Mouse (Mus musculus) liver, embryonic 18 days (tissue): ENCODE results near the gene Ptprj. TPM values are rescaled to one million over a fixed set of nuclear protein-coding genes. Genes with fewer than 3 reads are reported as not detected.

Experiments
- polyA plus RNA-seq: library from polyadenylated mRNA; depleted of rRNA; stranded (reverse); fragments of >200 nt; gene quantifications from 2 replicates; pipeline ENCODE4 v1.2.3, GENCODE M21; 2012; rRNA removed

The Ptprj gene
- polyA plus RNA-seq: 5.1 and 5.2 TPM in 2 replicates

DNA sequence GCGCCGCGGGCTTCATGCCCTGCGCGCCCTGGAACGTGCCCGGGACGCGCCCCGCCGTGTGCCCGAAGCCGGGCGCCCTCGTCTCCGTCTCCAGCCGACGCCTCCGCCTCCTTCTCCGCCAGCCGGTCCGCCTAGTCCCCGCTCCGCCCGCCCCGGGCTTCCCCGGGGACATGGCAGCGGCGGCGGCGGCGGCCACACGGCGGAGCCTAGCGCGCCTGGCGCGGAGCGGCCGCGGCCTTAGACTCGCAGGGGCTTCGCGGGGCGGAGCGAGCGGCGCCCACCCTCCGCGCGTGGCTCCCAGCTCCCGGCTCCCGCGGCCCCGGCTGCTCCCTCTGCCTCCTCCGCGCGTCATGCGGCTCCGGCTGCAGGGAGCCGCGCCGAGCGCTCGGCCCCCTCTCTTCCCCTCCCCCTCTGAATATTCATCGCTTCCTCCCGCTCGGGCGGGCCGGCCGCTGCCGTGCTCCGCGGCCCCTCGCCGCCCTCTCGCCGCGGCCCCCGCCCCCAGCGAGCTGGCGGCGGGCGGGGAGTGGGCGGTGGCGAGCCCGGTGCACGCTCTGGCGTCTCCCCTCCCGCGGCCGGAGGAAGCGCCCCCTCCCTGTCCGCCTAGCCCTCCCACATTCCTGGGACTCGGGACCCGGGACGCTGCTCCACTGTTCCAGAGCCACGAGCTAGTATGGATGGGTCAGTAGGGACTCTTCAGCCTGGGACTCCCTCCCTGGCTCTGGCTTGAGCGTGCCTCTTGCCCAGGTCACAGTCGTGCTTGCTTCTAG, at the start of gene Ptprj:
Ptprj (minus strand) TSS at position 412 of the 770 bp plus-strand sequence.

GRCm38 (mm10) chr2:90398633-90399107, 181.8 kb downstream of the Ptprj start, which contains the start of gene Olfr1274-ps:
Gene Olfr1274-ps (plus strand): TSS chr2:90398683.

Other genes starting within 250 kb of the Ptprj start
- gene Olfr1274-ps, start 182.0 kb downstream of the Ptprj start, polyA plus RNA-seq: not detected in 2 replicates
- 10.2 and 11.6 TPM in 2 replicates for gene Nup160, start 96.6 kb upstream of the Ptprj start, polyA plus RNA-seq
- 22.7 and 28.1 TPM in 2 replicates for gene Fnbp4, start 164.7 kb upstream of the Ptprj start, polyA plus RNA-seq
- gene Agbl2, start 202.1 kb upstream of the Ptprj start, polyA plus RNA-seq: 0.05 and 0.10 TPM in 2 replicates